Mouse (Mus musculus) embryonic facial prominence, embryonic 13.5 days (tissue): ENCODE data around the gene Etd. TPM values are rescaled to one million over a fixed set of nuclear protein-coding genes. Genes with fewer than 3 reads are reported as not detected.
"Not testable (repeated sequence)": the region's sequence is repeated elsewhere in the genome, so short reads cannot be mapped to it uniquely, and the experiment has no call there.

ENCODE experiments used
- ATAC-seq: fragments of 200-750 bp; cut with Nextera tagmentation; 2 replicates; pipeline ENCODE4 v1.8.0; 2017; ENCODE audit warnings: low read depth; ENCODE audit not compliant: insufficient number of reproducible peaks, insufficient read depth, low FRiP score, low TSS enrichment
- H3K27ac ChIP-seq: fragments of 300-500 bp; sonication (generic); 2 replicates; pipeline ENCODE4 v1.5.1; 2015; ENCODE audit warnings: moderate library complexity, mild to moderate bottlenecking, inconsistent platforms
- H3K27me3 ChIP-seq: fragments of 300-500 bp; sonication (generic); 2 replicates; pipeline ENCODE4 v1.6.1; 2015; ENCODE audit warnings: mild to moderate bottlenecking, inconsistent platforms
- H3K36me3 ChIP-seq: fragments of 300-500 bp; sonication (generic); 2 replicates; pipeline ENCODE4 v1.6.1; 2015; ENCODE audit warnings: mild to moderate bottlenecking, inconsistent platforms
- H3K4me1 ChIP-seq: fragments of 300-500 bp; sonication (generic); 2 replicates; pipeline ENCODE4 v1.6.1; 2015; ENCODE audit warnings: inconsistent platforms
- H3K4me2 ChIP-seq: fragments of 300-500 bp; sonication (generic); 2 replicates; pipeline ENCODE4 v1.6.1; 2015; ENCODE audit warnings: moderate library complexity, mild to moderate bottlenecking, inconsistent platforms
- H3K4me3 ChIP-seq: fragments of 300-500 bp; sonication (generic); 2 replicates; pipeline ENCODE4 v1.5.1; 2015; ENCODE audit warnings: mild to moderate bottlenecking, inconsistent platforms
- H3K9ac ChIP-seq: fragments of 300-500 bp; sonication (generic); 2 replicates; pipeline ENCODE4 v1.6.1; 2015; ENCODE audit warnings: mild to moderate bottlenecking, inconsistent platforms
- H3K9me3 ChIP-seq: fragments of 300-500 bp; sonication (generic); 2 replicates; pipeline ENCODE4 v1.6.1; 2016; ENCODE audit warnings: inconsistent platforms
- WGBS: fragments of 180-500 bp; shearing (Covaris S2); methylation state at CpG from one replicate; pipeline ENCODE4 v1.1.7; 2015; ENCODE audit warnings: mixed read lengths; 5-methylcytosine and 5-hydroxymethylcytosine counted together
- polyA plus RNA-seq: library from polyadenylated mRNA; unstranded; fragments of >200 nt; fragmentation: Nextera tagmentation; extraction: Ambion mirVana; gene quantifications from 2 replicates; pipeline ENCODE4 v1.2.1, GENCODE M21; 2015

Etd gene
- not detected in 2 replicates for polyA plus RNA-seq

DNA sequence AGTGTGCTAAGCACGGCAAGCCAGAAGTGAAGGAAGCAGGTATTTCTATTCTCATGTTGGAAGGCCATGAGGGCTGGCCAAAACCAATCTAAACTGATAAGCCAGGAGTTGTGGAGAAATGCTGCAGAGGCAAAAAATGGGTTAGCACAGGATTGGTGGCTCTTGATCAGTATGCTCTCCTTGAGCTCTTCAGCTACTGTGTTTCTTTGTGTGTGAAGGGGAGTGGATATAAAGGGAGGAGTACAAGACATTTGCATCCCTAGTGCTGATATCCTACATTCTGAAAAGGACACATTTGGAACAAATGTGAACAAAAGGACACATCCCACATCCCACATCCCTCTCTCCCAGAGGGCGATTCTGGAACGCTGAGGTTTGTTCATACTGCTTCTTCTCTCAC, at the start of gene Etd:
Gene Etd, plus strand, starts transcription at position 301 of the 400 bp plus-strand sequence.
- H3K9me3 ChIP-seq = no peaks in the 10 kb centered on the region
- no peak within 1 kb of the TSS for H3K4me2 ChIP-seq
- WGBS = 78% methylated on average over 3 of the region's 3 CpGs
- no peak within 1 kb of the TSS for H3K27ac ChIP-seq
- no peak within 1 kb of the TSS for H3K9ac ChIP-seq
- no peaks in the 10 kb centered on the region for H3K36me3 ChIP-seq
- no peak for ATAC-seq
- H3K4me1 ChIP-seq = no peaks in the 10 kb centered on the region
- no peak within 1 kb of the TSS for H3K4me3 ChIP-seq
- no peaks in the 10 kb centered on the region for H3K27me3 ChIP-seq

DNA sequence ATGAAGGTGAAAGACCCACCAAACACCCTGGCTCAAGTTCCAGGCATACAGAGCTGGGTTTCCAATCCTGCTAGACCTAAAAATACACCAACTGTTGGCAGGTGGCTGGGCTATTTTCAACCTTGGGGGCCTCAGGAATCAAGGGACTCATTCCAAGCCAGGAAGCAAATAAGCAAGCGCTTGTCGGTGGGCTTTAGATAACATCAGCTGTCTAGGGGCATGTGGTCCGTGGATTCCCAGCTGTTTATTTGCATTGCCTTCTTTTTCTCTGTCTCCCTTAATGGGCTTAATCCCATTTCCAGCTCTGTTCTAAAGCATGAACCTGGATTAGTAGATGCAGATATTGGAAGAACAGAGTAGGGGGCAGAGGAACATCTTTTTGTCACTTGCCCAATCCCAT, 48.4 kb upstream of the Etd start:
- H3K4me1 ChIP-seq = no peaks in the 10 kb centered on the region

DNA sequence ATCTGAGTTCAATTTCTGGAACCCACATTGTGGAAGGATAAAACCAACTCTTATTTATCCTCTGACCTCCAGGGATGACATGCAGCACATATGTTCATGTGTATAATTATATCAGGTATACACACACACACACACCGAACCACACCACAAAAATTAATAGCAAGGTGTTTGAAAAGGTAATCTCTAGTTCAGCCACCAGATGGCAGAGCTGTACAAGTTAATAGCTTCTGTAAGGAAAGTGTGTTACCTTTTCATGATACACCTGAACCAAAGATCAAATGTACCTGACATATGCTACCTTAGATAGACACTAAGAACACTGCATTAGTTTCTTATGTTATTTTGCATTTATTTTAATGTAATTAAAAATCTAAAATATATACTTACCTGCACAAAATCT, 1.8 kb upstream of the Etd start:
- Histone ChIP-seq H3K4me1 (no peaks in the 10 kb centered on the region), H3K27me3 (no peaks in the 10 kb centered on the region), H3K36me3 (no peaks in the 10 kb centered on the region), H3K9ac (no peak overlapping the region), H3K4me2 (no peak overlapping the region), H3K9me3 (no peaks in the 10 kb centered on the region), H3K27ac (no peak overlapping the region), H3K4me3 (no peak overlapping the region)
- ATAC-seq = no peak
- 89% methylated on average over 1 of the region's 1 CpGs for WGBS

More for the DNA sequence above, 48.4 kb upstream of the Etd start:
- no peaks in the 10 kb centered on the region for H3K9me3 ChIP-seq
- no peaks in the 10 kb centered on the region; the same call in 1 of the 2 replicates for H3K27me3 ChIP-seq
- no peak overlapping the region for H3K4me2 ChIP-seq
- 67% methylated on average over 3 of the region's 3 CpGs for WGBS
- no peak overlapping the region for H3K4me3 ChIP-seq
- ATAC-seq = no peak
- H3K36me3 ChIP-seq = no peaks in the 10 kb centered on the region
- no peak overlapping the region for H3K9ac ChIP-seq
- H3K27ac ChIP-seq = no peak overlapping the region

DNA sequence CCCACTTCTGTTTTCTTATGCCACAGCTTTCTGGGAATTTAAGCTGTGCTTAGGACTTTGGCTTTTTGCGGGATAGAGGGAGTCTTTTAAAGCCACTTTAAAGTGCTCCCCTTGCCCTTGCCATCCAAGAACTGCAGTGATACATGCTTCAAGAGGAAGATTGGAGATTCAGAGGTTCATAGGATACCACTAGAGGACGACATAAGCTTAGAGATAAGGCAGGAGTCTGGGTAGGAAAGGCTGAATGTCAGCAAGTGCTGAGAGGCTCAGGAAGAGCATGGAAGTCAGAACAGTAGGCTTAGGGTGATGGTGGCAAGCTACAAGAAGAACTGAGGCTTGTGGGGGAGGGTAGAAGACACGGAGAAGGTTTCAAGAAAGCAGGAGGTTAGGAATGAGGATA, 24.9 kb downstream of the Etd start:
- no peak overlapping the region for H3K27ac ChIP-seq
- H3K9me3 ChIP-seq = no peaks in the 10 kb centered on the region
- WGBS = 44% methylated on average over 3 of the region's 3 CpGs
- no peaks in the 10 kb centered on the region for H3K36me3 ChIP-seq
- H3K27me3 ChIP-seq = no peaks in the 10 kb centered on the region
- H3K4me3 ChIP-seq = no peak overlapping the region
- ATAC-seq = no peak
- H3K4me1 ChIP-seq = no peaks in the 10 kb centered on the region
- H3K9ac ChIP-seq = no peak overlapping the region
- no peak overlapping the region for H3K4me2 ChIP-seq

DNA sequence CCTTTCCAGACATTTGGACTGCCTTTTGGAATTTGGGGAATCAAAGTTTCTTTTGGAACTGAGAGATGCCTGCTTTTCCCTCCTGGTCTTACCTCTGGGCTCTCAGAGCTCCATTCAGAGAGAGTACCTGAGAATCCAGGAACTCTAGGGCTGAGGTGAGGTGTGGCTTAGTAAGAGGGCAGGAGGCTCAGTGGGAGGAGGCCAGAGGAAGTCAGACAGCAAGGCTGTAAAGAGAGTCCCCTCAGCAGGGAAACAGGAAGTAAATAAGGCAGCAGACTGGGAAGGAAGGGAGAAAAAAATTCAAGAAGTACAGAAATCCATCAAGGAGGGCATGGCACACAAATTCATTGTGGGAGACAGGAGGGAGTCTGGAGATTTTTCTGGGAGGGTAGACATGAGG, 29.5 kb downstream of the Etd start:
- H3K27me3 ChIP-seq, ATAC-seq, H3K9ac ChIP-seq, H3K4me2 ChIP-seq, H3K36me3 ChIP-seq, H3K9me3 ChIP-seq, H3K4me1 ChIP-seq, H3K4me3 ChIP-seq, H3K27ac ChIP-seq: not testable (repeated sequence)

Other genes with a start within 250 kb of the Etd start
- gene Plac1, start 194.8 kb upstream of the Etd start, polyA plus RNA-seq = 6.4 and 7.5 TPM in 2 replicates
- gene Fam122b, start 165.1 kb upstream of the Etd start, polyA plus RNA-seq = 9.1 and 11.0 TPM in 2 replicates
- not detected in 2 replicates for gene Fam122c, start 161.5 kb upstream of the Etd start, polyA plus RNA-seq
- 37.7 and 38.4 TPM in 2 replicates for gene Mospd1, start 64.4 kb upstream of the Etd start, polyA plus RNA-seq
- 44.6 and 49.4 TPM in 2 replicates for gene Rtl8c, start 173.1 kb downstream of the Etd start, polyA plus RNA-seq
- gene Gm14597, start 174.1 kb downstream of the Etd start, polyA plus RNA-seq = not detected in 2 replicates
- 67.9 and 68.0 TPM in 2 replicates for gene Rtl8a, start 208.8 kb downstream of the Etd start, polyA plus RNA-seq
- 59.5 and 62.3 TPM in 2 replicates for gene Rtl8b, start 235.5 kb downstream of the Etd start, polyA plus RNA-seq